Mouse (Mus musculus): Measurements from ENCODE around the gene Hspb8. TPM values are rescaled to one million over a fixed set of nuclear protein-coding genes. Genes with fewer than 3 reads are reported as not detected.

Hspb8 gene
- polyA plus RNA-seq, 1 experiment from 2014 or later = 3.7 TPM

DNA sequence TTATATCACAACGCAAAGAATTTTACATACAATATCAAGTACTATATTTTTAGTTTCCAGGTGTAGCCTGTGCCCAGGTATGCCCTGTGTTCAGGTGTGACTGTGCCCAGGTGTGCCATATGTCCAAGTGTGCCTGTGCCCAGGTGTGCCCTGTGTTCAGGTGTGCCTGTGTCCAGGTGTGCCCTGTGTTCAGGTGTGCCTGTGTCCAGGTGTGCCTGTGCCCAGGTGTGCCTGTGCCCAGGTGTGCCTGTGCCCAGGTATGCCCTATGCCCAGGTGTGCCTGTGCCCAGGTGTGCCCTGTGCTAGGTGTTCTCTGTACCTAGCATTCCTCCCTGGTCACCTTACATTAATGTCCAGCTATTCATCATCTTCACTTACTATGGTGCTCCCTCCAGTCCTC is 16.7 kb downstream of the Hspb8 start:
- 97% methylated on average over 1 of the region's 1 CpGs for WGBS
- Histone ChIP-seq H3K4me1 (replicated peaks; ENCODE audit: control insufficient read depth, insufficient read depth, low read length) (peaks cover 13% of the 10 kb centered on the region), H3K36me3 (ENCODE audit: control insufficient read depth, insufficient read depth) (no peaks in the 10 kb centered on the region), H3K27ac (ENCODE audit: low read length) (no peak overlapping the region), H3K4me2 (ENCODE audit: low read length) (no peak overlapping the region), H3K4me3 (replicated peaks; ENCODE audit: low read length) (no peak overlapping the region), H3K9me3 (ENCODE audit: control insufficient read depth, low read length) (no peaks in the 10 kb centered on the region), H3K9ac (replicated peaks; ENCODE audit: low read depth, low read length) (no peak overlapping the region), H3K27me3 (replicated peaks; ENCODE audit: control insufficient read depth, insufficient read depth, low read length) (no peaks in the 10 kb centered on the region)
- no peak for ATAC-seq

DNA sequence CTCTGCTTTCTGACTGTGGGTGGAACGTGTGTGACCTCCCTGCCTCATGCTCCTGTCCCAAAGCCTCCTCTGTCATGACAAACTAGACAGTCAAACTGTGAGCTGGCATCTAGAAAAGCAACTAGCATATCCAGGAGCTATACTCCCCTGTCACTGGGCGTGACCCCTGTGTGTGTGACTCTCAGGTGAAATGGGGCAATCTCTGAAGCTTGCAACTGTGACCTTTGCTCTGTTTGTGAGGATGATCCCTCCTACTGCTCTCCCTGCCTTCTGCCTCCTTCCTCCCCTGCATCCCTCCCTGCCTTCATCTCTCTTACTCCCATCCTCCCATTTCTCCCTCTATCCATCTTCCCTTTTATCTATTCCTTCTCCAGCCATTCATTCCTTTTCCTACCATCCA is 18.6 kb downstream of the Hspb8 start:
- 93% methylated on average over 2 of the region's 2 CpGs for WGBS
- H3K9ac ChIP-seq (replicated peaks; ENCODE audit: low read depth, low read length) = no peak overlapping the region
- no peak for ATAC-seq
- H3K27me3 ChIP-seq (replicated peaks; ENCODE audit: control insufficient read depth, insufficient read depth, low read length) = no peaks in the 10 kb centered on the region
- H3K36me3 ChIP-seq (ENCODE audit: control insufficient read depth, insufficient read depth) = no peaks in the 10 kb centered on the region
- no peak overlapping the region for H3K4me3 ChIP-seq (replicated peaks; ENCODE audit: low read length)
- peaks cover 5% of the 10 kb centered on the region; the same call in 1 of the 2 replicates for H3K4me1 ChIP-seq (replicated peaks; ENCODE audit: control insufficient read depth, insufficient read depth, low read length)
- no peaks in the 10 kb centered on the region for H3K9me3 ChIP-seq (ENCODE audit: control insufficient read depth, low read length)
- no peak overlapping the region for H3K4me2 ChIP-seq (ENCODE audit: low read length)
- no peak overlapping the region for H3K27ac ChIP-seq (ENCODE audit: low read length)

DNA sequence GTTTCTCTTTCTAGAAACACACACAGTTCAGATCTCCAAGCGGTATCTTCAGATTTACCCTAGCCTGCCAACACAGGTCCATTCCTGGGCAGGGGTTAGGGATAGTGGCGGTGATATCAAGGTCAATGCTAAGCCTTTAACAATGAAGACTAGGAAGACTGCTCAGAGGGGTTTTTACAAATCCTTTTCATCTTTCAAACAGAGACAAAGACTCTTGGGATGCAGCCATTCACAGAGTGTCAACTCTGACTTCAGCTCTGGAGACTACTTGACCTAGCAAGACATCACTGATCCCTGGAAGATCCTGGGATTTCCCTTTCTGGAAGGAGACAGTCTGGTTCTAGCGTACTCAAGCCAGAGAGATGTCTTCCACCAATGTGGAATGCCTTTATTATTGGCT is 21.9 kb downstream of the Hspb8 start:
- no peak overlapping the region for H3K4me2 ChIP-seq (ENCODE audit: low read length)
- H3K36me3 ChIP-seq (ENCODE audit: control insufficient read depth, insufficient read depth) = no peaks in the 10 kb centered on the region
- H3K4me3 ChIP-seq (replicated peaks; ENCODE audit: low read length) = no peak overlapping the region
- no peaks in the 10 kb centered on the region for H3K9me3 ChIP-seq (ENCODE audit: control insufficient read depth, low read length)
- ATAC-seq = no peak
- H3K27ac ChIP-seq (ENCODE audit: low read length) = no peak overlapping the region
- WGBS = 81% methylated on average over 3 of the region's 3 CpGs
- H3K9ac ChIP-seq (replicated peaks; ENCODE audit: low read depth, low read length) = no peak overlapping the region
- no peaks in the 10 kb centered on the region for H3K27me3 ChIP-seq (replicated peaks; ENCODE audit: control insufficient read depth, insufficient read depth, low read length)
- H3K4me1 ChIP-seq (replicated peaks; ENCODE audit: control insufficient read depth, insufficient read depth, low read length) = no peaks in the 10 kb centered on the region

DNA sequence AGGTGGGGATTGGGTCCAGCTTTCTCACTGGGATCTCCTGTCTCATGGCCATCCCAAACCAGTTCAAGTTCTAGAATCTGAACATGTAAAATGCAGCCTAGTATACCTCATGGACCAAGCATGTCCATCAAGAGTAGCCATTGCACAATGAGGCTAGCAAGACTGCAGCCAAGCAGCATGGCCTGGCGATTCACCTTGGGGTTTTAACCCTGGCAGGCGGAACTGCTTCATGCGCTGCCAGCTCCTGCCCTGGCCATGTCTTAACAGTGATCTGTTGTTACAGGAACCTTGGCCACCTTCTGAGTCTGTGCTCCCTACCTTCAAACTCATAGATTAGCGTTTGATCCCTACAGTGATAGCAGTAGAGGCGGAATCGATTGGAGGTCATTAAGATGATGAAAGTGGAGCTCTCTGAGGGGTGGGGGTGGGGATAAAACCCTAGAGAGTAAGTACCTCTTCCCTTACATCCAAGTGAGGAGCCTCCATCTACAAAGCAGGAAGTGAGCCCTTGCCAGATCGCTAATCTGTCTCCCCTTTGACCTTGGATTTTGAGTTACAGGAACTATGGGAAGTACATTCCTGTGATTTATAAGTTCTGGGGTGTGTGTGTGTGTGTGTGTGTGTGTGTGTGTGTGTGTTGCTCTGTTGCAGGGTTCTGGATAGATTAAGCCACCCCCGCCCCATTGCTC is 22.5 kb downstream of the Hspb8 start:
- ATAC-seq = no peak
- no peak overlapping the region for H3K9ac ChIP-seq (replicated peaks; ENCODE audit: low read depth, low read length)
- H3K4me3 ChIP-seq (replicated peaks; ENCODE audit: low read length) = no peak overlapping the region
- WGBS = 82% methylated on average over 8 of the region's 8 CpGs
- H3K27ac ChIP-seq (ENCODE audit: low read length) = no peak overlapping the region
- no peak overlapping the region for H3K4me2 ChIP-seq (ENCODE audit: low read length)
- H3K4me1 ChIP-seq (replicated peaks; ENCODE audit: control insufficient read depth, insufficient read depth, low read length) = no peaks in the 10 kb centered on the region
- no peaks in the 10 kb centered on the region for H3K9me3 ChIP-seq (ENCODE audit: control insufficient read depth, low read length)
- H3K36me3 ChIP-seq (ENCODE audit: control insufficient read depth, insufficient read depth) = no peaks in the 10 kb centered on the region
- H3K27me3 ChIP-seq (replicated peaks; ENCODE audit: control insufficient read depth, insufficient read depth, low read length) = no peaks in the 10 kb centered on the region

DNA sequence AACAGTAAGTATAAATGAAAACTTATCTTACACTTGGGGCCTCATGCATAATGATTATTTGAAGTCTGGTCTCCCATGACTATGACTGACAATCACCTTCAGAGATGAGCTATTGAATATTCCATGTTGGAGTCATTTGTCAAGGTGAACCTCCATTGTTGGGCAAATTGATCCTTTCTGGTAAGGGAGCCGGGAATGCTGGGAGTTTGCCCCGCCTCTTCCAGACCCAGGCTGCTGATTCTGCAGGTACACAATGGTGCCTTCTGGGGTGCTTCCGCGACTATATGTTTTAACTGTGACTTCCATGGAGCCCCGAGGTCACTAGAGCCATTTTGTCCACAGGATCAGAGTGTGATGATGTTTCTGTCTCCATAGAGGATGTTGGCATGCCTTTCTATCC is 26.6 kb downstream of the Hspb8 start:
- H3K4me1 ChIP-seq (replicated peaks; ENCODE audit: control insufficient read depth, insufficient read depth, low read length) = no peaks in the 10 kb centered on the region
- WGBS = 89% methylated on average over 5 of the region's 5 CpGs
- no peaks in the 10 kb centered on the region for H3K27me3 ChIP-seq (replicated peaks; ENCODE audit: control insufficient read depth, insufficient read depth, low read length)
- H3K9me3 ChIP-seq (ENCODE audit: control insufficient read depth, low read length) = no peaks in the 10 kb centered on the region
- no peak overlapping the region for H3K4me3 ChIP-seq (replicated peaks; ENCODE audit: low read length)
- H3K9ac ChIP-seq (replicated peaks; ENCODE audit: low read depth, low read length) = no peak overlapping the region
- no peak for ATAC-seq
- no peak overlapping the region for H3K27ac ChIP-seq (ENCODE audit: low read length)
- no peaks in the 10 kb centered on the region for H3K36me3 ChIP-seq (ENCODE audit: control insufficient read depth, insufficient read depth)
- no peak overlapping the region for H3K4me2 ChIP-seq (ENCODE audit: low read length)

DNA sequence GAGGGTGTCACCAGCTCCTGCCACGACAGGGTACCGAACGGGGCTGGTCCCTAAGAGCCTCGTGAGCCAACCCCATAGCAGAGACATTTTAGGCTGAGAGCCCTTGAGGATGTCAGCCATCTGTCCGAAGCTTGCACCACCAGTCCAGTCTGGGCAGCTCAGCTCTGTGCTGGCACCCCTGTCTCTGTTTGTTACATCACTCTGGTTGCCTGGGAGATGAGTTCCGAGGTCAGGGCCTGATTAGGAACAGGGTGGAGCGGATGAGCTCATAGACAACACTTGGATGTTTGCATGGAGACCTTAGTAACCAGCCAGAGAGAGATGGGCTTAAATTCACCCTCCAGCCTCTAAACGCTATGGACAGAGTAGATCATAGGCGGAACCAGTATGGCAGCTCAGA is 30.1 kb downstream of the Hspb8 start:
- no peak overlapping the region for H3K4me2 ChIP-seq (ENCODE audit: low read length)
- WGBS = 83% methylated on average over 9 of the region's 9 CpGs
- peaks cover 10% of the 10 kb centered on the region for H3K4me1 ChIP-seq (replicated peaks; ENCODE audit: control insufficient read depth, insufficient read depth, low read length)
- no peaks in the 10 kb centered on the region for H3K36me3 ChIP-seq (ENCODE audit: control insufficient read depth, insufficient read depth)
- H3K4me3 ChIP-seq (replicated peaks; ENCODE audit: low read length) = no peak overlapping the region
- H3K27ac ChIP-seq (ENCODE audit: low read length) = no peak overlapping the region
- no peak for ATAC-seq
- H3K27me3 ChIP-seq (replicated peaks; ENCODE audit: control insufficient read depth, insufficient read depth, low read length) = no peaks in the 10 kb centered on the region
- H3K9me3 ChIP-seq (ENCODE audit: control insufficient read depth, low read length) = no peaks in the 10 kb centered on the region
- H3K9ac ChIP-seq (replicated peaks; ENCODE audit: low read depth, low read length) = no peak overlapping the region

DNA sequence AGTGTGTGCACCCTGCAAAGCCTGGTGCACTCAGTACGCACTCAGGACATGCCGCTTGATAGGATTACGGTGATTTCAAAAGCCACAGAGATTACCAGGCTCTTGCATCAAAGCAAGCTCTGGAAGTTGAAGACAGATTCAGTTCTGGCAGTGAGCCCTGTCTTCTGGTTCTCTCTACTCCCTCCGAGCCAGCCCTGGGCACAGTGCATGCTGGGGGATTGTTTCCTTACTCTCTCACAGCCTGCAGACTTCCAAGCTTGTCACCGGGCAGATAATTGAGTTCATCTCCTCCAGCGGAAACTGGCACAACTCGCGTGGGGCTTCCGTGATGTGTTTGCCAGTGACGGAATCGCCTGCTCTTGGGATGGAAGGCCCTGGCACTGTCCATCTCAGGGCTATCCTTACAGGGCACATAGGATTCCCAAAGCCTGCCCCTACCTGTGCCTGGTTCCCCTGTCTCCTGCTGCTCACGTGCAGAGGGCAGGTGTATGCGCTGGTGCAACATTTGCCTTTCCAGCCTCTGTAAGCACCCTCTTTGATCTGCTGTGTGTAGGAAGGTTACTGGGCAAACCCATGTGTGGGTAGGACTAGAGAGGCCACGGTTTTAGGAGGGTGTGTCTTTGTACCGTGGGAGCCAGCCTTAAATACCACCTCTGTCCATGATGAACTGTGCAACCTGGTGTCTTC is 32.7 kb downstream of the Hspb8 start:
- Histone ChIP-seq H3K27me3 (replicated peaks; ENCODE audit: control insufficient read depth, insufficient read depth, low read length) (no peaks in the 10 kb centered on the region), H3K9me3 (ENCODE audit: control insufficient read depth, low read length) (no peaks in the 10 kb centered on the region), H3K4me2 (ENCODE audit: low read length) (no peak overlapping the region), H3K4me1 (replicated peaks; ENCODE audit: control insufficient read depth, insufficient read depth, low read length) (peaks cover 10% of the 10 kb centered on the region), H3K4me3 (replicated peaks; ENCODE audit: low read length) (no peak overlapping the region), H3K27ac (ENCODE audit: low read length) (peak overlapping the region; percentile 30; the same call in 1 of the 2 replicates), H3K9ac (replicated peaks; ENCODE audit: low read depth, low read length) (peak overlapping the region; percentile 11; the same call in 1 of the 2 replicates), H3K36me3 (ENCODE audit: control insufficient read depth, insufficient read depth) (no peaks in the 10 kb centered on the region)
- 45% methylated on average over 15 of the region's 15 CpGs for WGBS
- peak; percentile 80 for ATAC-seq

DNA sequence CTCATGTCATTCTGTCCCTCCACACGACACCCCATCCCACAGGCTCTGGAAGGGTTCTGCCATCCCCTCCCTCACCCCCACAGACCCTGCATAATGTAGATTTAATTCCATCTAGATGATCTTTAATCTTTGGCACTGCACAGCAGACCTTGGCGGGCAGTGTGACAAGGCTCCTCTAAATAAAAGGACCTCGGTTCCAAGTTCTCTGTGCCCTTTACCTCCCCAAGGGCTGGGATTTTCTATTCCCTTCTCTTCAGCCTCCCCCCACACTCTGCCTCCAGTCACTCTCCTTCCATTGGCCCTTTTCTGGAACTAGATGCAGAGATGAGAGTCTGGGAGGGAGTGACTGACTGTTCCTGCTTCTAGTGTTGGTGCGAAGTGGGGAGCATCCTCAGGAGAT is 33.3 kb downstream of the Hspb8 start:
- H3K27me3 ChIP-seq (replicated peaks; ENCODE audit: control insufficient read depth, insufficient read depth, low read length) = no peaks in the 10 kb centered on the region
- no peaks in the 10 kb centered on the region for H3K9me3 ChIP-seq (ENCODE audit: control insufficient read depth, low read length)
- H3K4me2 ChIP-seq (ENCODE audit: low read length) = no peak overlapping the region
- ATAC-seq = no peak
- H3K27ac ChIP-seq (ENCODE audit: low read length) = peak overlapping the region; percentile 30
- no peaks in the 10 kb centered on the region for H3K36me3 ChIP-seq (ENCODE audit: control insufficient read depth, insufficient read depth)
- no peak overlapping the region for H3K4me3 ChIP-seq (replicated peaks; ENCODE audit: low read length)
- peaks cover 10% of the 10 kb centered on the region for H3K4me1 ChIP-seq (replicated peaks; ENCODE audit: control insufficient read depth, insufficient read depth, low read length)
- WGBS = 65% methylated on average over 4 of the region's 4 CpGs
- 0 out of 2 replicates have a peak overlapping the region, but pooled peaks have one; percentile 11 for H3K9ac ChIP-seq (replicated peaks; ENCODE audit: low read depth, low read length)

DNA sequence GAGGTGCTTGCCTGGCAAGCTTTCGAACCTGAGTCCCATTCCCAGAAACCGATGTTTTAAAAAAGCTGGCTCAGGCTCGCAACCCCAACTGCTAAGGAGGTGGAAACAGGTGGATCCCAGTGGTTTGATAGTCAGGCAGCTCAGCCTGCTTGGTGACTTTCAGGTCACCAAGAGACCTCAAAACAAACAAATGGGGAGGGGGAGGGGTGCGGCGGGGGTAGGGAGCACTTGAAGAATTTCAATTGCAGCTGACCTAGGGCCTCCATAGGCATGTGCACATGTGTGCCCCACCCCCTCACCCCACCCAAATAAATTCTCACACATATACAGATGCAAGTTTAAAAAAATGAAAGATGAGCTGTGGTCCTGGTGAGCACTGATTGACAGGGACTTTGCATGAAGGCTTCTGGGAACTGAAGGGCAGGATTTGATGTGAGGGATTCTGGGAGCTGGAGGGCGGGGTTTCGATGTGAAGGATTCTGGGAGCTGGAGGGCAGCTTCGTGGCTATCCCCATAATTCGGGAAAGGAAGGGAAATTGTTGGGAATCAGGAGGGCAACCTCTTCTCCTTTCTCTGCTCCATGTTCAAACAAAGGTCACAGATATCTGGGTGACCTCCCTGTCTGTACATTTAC is 35.2 kb downstream of the Hspb8 start:
- Histone ChIP-seq H3K9me3 (ENCODE audit: control insufficient read depth, low read length) (no peaks in the 10 kb centered on the region), H3K4me1 (replicated peaks; ENCODE audit: control insufficient read depth, insufficient read depth, low read length) (peaks cover 10% of the 10 kb centered on the region), H3K36me3 (ENCODE audit: control insufficient read depth, insufficient read depth) (no peaks in the 10 kb centered on the region), H3K27me3 (replicated peaks; ENCODE audit: control insufficient read depth, insufficient read depth, low read length) (no peaks in the 10 kb centered on the region), H3K4me2 (ENCODE audit: low read length) (no peak overlapping the region), H3K9ac (replicated peaks; ENCODE audit: low read depth, low read length) (no peak overlapping the region), H3K27ac (ENCODE audit: low read length) (no peak overlapping the region), H3K4me3 (replicated peaks; ENCODE audit: low read length) (no peak overlapping the region)
- 87% methylated on average over 9 of the region's 9 CpGs for WGBS
- ATAC-seq = no peak

All from forebrain, embryonic 16.5 days (tissue).